Mouse (Mus musculus): ENCODE results near the gene Tmod2. TPM values are rescaled to one million over a fixed set of nuclear protein-coding genes. Genes with fewer than 3 reads are reported as not detected.

Gene Tmod2
- total RNA-seq, 2 experiments from 2014 or later: 3.7 to 5.0 TPM

DNA sequence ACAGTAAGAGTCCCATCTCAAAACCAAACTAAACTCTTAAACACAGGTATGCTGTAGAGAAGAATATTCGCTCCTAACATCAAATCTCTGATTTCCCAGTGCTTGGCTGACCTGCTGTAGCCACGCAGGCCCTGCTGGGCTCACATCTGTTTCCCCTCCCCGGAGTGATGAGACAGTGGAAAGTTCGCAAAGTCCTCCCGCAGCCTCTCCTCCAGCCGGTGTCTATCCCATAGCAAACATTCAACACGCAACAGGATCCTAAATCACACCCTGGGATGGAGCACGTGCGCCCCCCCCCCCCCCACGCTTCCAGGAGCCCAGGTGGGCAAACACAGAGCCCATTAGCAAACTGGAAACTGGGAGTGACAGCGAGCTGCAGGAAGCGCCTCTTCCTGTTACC is 9.6 kb downstream of the Tmod2 start:
- peak; percentile 33 for DNase-seq (ENCODE audit: low spot score)

DNA sequence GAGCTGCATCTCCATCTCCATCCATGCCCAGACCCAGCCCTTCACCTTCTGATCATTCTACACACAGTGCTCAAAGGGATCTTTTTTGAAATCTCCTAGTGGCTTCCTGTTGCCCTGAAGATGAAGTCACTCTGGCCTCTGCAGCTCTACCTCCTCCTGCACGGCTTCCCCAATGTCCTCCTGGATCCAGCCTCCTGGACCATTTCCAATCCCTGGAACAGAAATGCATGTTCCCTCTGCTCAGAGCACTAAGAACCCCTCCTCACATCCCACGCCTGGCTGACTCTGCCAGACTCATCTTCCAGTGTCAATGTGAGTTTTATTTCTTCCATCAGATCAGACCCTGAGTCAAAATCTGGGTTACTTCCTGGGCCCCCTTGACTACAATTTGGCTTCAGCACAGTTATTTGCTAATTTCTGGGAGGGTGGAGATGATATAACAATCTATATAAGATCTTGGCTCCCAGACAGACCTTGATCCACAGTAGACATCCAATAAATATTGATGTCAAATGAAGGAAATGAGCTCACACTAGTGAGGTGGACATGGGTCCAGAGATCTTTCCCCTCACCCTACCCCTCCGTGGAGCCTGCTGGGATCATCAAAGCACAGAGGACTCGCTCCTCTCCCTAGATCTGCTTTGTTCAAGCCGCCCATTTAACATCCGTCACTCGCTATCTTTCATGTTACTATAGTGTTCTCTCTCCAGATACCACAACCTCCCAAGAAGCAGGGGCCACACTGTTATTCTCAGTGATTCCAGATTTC is 10.8 kb downstream of the Tmod2 start:
- DNase-seq (ENCODE audit: low spot score): peak; percentile 56

GRCm38 (mm10) chr9:75599191-75599841 is 11.8 kb downstream of the Tmod2 start:
- no peak for DNase-seq (ENCODE audit: low spot score)

DNA sequence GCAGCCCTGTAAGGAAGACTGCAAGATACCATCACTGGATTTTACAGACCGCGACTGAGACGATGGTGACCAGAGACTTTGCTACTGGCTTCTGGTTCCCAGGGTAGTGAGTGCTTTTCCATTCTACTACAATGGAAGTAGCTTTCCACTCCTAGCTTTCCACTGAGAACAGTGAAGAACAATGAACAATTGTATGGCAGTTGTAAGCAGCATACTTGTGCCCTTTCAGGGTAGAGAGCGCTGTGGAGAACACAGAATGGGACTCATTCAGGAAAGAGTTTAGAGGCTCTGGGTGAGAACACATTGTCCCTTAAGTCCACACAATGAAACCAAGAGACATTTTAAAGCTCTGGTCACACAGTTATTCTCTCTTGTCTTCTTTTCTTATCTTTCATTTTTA is 13.5 kb downstream of the Tmod2 start:
- no peak for DNase-seq (ENCODE audit: low spot score)

- no peak for DNase-seq (ENCODE audit: low spot score)
Measured at GRCm38 (mm10) chr9:75597036-75597435, 14.1 kb downstream of the Tmod2 start.

DNA sequence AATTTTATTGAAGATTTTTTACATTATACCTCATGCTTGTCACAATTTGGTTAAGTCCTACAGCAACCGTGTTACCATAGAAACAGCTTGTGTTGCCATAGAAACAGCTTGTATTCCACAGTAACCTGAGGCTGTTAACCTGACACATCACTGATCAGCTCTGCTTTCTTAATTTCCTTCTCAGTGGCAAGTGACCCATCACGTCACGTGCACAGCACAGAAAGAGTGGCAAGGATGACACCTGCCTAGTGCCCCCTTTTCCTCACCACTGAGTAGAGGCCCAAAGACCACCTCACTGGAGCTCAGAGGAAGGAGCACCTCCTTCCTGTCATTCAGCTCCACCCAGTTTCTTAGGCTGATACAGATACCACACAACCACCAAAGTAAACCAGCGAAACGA is 17.6 kb downstream of the Tmod2 start:
- no peak for DNase-seq (ENCODE audit: low spot score)

GRCm38 (mm10) chr9:75589850-75590790 is 21.0 kb downstream of the Tmod2 start:
- DNase-seq (ENCODE audit: low spot score): no peak

GRCm38 (mm10) chr9:75581694-75582350 is 29.3 kb downstream of the Tmod2 start:
- DNase-seq (ENCODE audit: low spot score): peak; percentile 28

- no peak for DNase-seq (ENCODE audit: low spot score)
Measured at GRCm38 (mm10) chr9:75579321-75579720, 31.8 kb downstream of the Tmod2 start.

GRCm38 (mm10) chr9:75571036-75571942 is 39.8 kb downstream of the Tmod2 start:
- no peak for DNase-seq (ENCODE audit: low spot score)

GRCm38 (mm10) chr9:75568399-75568798 is 42.7 kb downstream of the Tmod2 start:
- no peak for DNase-seq (ENCODE audit: low spot score)

DNA sequence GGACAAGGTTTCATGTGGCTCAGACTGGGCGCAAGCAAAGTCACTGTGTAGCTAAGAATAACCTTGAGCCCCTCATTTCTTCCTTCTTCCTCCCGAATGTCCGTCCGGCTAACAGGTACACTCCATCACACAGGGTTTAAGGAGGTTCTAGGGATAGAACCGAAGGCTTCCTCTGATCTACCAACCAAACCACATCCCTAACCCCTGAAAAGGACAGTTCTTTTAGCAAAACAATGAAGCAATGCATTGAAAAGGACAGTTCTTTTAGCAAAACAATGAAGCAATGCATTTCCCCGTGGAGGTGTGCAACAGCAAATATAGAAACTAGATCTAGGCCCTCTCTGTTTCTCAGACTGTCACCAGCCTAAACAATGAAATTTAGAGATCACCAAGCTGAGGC is 46.2 kb downstream of the Tmod2 start:
- DNase-seq (ENCODE audit: low spot score): no peak

GRCm38 (mm10) chr9:75563622-75564021 is 47.5 kb downstream of the Tmod2 start:
- no peak for DNase-seq (ENCODE audit: low spot score)

- no peak for DNase-seq (ENCODE audit: low spot score)
Measured at GRCm38 (mm10) chr9:75563176-75563575, 47.9 kb downstream of the Tmod2 start.

GRCm38 (mm10) chr9:75561040-75561669 is 50.0 kb downstream of the Tmod2 start:
- no peak for DNase-seq (ENCODE audit: low spot score)

GRCm38 (mm10) chr9:75560353-75560752 is 50.8 kb downstream of the Tmod2 start:
- no peak for DNase-seq (ENCODE audit: low spot score)

- DNase-seq (ENCODE audit: low spot score): peak; percentile 95
Measured at GRCm38 (mm10) chr9:75559512-75560012, 51.6 kb downstream of the Tmod2 start, which contains the start of gene Tmod3. Gene Tmod3 (minus strand): TSS chr9:75559657.

DNA sequence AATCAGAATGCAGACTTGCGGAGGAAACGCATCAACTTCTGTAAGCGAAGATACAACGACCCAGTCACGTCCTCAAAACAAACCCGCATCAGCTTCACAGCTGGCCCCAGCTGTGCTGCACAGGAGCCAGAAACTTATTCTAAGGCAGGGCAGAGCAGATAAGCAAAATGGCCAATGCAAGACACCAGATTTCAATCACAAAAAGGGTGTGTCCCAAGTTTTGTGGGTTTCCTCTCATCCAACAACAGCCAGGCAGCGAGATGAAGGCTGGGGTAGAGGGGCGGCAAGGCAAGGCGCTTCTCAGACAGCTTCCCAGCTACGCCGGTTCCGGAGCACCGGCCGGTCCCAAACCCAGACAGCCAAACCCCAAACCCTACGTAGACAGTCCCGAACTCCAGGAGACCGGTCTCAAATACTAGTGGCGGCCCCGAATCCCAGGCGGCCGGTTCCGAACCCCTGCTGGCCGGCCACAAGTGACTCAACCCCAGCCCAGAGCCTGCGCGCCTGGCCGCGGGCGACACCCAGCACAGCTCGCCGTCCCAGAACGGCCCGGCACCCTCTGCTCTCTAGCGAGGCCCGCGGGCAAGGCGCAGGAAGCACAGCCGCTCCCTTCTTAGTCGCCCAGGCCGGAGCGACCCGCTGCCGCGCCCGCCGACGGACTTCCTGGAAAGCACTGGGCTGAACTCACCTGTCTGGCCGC is 52.2 kb downstream of the Tmod2 start:
- no peak for DNase-seq (ENCODE audit: low spot score)

DNA sequence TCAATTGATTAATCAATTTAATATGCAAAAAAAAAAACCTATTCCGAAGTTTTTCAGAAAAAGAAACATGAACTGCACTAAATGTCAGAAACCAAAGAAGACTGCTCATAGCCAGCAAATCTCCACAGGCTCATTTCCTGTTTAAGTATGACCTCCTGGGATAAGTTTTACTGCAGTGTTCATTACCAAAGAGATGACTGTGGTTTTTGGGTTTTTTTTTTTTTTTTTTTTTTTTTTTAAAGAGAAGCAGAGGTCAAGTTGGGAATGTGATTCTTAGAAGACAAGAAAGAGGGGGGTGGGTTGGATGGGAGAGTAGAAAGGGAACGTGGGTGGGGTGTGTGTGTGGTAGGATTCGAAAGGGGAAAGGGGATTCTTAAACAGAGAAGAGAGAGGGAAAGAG is 52.8 kb downstream of the Tmod2 start:
- no peak for DNase-seq (ENCODE audit: low spot score)
